Mouse (Mus musculus) testis, postnatal 10 days (tissue): Measurements from ENCODE around the gene Zbtb25.

Experiments used
- DNase-seq: peaks from one replicate; pipeline ENCODE4 v3.0.0; 2021; ENCODE audit warnings: low spot score

The Zbtb25 gene

GRCm38 (mm10) chr12:76336111-76336965, 33.1 kb downstream of the Zbtb25 start:
- no peak for DNase-seq

- DNase-seq = no peak
These were observed 33.8 kb downstream of the Zbtb25 start for GRCm38 (mm10) chr12:76335641-76336040.

GRCm38 (mm10) chr12:76333688-76334087, 35.7 kb downstream of the Zbtb25 start:
- DNase-seq = no peak

GRCm38 (mm10) chr12:76328567-76329354, 40.6 kb downstream of the Zbtb25 start:
- no peak for DNase-seq

DNA sequence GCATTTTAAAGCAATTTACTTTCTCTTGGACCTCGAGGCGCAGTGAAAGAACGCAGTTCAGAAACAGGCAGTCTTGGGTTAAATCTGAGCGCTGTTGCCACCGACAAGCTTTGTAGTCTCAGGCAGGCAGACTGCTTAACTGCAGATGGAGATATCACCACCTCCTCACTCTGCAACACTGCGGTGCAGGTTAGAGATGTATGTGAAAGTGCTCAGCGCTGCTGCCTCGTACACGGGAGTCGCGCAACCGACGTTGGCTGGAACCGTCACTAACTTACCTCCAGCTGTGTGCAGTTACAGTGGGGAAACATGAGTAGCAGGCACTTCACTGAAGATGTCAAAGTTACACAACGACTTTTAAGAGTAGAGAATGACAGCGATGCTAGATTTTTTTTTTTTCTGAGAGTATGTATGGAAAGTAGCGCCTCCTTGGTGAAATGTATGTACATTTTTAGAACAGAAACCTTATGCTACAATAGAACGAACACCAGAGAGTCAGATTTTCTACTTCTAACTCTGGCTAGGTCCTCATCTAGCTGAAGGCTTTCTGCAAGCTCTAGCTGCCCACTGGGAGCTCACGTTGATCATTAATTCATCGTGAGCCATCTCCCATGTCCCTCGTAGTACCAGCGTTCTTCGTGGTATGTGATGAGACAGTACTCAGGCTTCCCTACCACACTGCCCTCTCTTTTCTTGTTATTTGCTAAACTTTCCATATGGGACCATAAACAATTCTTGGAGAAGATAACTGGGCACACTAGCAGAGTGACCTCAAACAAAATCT, 42.8 kb downstream of the Zbtb25 start:
- no peak for DNase-seq

DNA sequence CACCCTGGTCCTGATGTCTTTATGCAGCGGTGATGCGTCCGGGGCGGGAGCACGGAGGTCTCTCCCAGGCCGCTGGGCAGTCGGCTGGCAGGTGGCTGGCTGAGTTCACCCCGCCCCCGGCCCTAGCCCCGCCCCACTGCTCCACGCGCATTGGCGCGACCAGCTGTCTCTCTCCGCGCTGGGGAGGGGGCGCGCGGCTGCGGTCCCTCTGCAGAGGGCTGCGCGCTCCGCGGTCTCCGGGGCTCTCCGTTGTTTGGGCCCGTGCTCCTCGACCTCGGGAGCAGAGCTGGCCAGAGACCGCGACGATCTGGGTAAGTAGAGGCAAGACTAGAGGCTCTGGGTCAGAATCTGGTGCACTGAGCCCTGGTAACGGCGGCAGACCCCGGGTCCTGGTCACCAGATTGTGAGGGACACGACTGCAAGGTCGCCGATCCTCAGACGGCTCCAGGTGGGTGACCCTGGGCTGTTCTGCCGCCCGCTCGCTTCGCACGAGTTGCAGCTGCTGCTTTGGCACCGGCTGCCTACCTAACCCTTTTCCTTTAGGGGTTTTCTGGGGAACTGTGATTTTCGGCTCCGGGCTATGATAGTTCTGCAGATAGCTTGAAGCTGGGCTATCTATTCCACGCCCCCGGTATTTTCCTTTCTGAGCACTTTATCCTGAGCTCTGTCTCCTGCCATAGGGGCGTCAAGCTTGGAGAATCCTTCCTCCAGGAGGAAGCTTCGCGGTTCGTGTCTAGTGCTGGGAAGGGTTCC, 44.5 kb downstream of the Zbtb25 start, which contains the start of gene Akap5:
Gene Akap5, plus strand, starts transcription at position 213 of the 753 bp plus-strand sequence.
- DNase-seq = peak; percentile 81

DNA sequence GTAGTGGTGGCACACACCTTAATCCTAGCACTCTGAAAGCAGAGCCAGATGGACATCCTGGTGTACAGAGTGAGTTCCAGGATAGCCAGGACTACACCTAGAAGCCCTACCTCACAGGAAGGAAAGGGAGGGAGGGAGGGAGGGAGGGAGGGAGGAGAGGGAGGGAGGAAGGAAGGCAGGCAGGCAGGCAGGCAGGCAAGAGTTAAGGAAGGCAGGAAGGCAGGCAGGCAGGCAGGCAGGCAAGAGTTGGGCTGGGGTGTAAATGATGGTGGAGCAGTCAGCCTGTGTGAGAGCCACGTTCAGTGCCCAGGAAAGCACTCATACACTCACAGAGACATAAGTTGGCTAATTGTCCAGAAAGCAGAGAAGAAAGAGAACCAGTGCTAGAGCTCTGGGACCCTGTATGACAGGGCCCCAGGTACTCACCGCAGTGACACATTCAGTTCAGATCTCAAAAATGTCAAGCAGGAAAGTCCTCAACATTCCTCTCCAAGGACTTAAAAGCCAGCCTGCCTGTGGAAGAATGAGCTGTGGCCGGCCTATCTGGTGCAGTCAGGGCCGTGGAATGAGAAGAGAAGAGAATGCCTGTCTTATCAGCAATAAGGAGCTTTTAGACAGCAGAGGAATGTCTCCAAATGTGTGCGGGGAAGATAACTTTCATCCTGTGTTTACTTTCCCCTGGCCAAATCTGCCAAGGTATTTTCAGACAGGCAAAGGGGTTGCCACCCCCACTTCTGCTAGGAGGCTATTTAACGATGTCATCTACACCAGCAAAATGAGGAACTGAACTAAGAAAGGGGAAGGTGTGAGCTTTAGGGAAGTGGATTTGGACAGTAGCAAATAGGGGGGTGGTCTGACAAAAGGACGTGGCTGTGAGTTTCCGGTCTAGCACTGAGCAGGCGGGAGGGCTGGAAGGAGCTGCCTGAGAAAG, 50.9 kb downstream of the Zbtb25 start:
- no peak for DNase-seq

DNA sequence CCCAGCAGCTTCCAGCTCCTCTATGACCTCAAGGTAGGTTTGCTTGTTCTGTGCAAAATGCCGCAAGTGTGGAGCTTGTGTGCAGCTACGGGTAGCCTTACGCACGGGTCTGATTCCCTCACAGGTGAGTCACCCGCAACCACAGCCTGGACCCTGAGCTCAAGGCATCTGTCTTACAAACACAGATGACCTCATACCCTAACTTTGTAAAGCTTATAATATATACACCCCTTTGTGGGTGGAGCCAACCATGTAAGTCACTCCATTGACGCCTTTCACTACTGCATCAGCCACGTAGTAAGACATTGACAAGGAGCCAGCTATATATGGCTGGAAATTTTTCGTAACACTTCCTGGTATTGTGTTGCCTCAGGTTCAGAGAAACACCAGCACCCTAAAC, 57.5 kb downstream of the Zbtb25 start:
- no peak for DNase-seq

GRCm38 (mm10) chr12:76311227-76311626, 58.2 kb downstream of the Zbtb25 start:
- no peak for DNase-seq

DNA sequence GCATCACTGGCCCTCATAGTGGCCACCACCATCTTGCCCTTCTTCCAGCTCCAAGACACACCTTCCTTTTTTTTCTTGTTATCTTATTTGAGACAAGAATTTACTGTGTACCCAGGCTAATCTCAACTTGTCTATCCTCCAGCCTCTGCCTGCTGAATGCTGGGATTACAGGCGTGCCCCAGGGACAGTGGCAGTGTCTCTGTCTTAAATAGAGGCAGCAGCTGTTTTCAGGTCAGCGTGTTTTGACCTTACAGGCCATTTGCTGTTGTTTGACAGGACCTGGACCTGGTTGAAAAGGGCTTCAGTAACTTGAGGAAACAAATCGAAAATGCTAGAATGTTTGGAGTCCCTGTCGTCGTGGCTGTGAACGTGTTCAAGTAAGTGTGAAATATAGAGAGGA, 58.8 kb downstream of the Zbtb25 start:
- DNase-seq = no peak

DNA sequence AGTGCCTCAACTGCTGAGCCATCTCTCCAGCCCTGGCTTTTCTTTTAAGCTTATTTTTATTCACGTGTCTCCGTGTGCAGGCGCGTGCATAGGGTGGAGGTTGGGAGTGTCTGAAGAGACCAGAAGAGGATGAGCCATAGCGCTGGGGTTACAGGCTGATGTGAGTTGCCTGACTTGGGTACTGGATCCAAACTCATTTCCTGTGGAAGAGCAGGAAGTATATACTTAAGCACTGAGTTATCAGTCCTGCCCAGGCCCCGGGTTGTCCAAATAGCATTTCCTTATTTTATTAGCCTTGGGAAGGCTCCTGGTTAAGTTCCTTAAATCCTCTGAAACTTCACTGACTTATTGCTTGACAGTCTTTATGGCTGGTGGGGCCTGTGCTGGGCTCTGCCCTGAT, 59.4 kb downstream of the Zbtb25 start:
- no peak for DNase-seq

DNA sequence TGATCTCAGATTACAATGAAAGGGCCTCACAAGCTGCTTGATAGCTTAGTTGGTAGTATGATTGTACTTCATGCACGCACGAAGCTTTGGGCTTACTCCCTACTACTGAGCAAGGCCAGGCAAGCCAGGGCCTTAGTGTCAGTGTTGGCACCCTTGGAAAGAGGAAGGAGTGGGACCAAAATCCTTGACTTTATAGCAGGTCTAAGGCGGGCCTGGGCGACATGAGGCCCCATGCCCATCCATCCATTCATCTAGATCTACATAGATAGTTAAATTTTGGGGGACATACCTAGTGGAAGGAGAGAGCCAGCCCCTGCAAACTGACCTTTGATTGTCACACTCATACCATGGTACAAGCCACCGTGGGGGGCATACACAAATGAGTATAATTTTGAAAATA, 61.0 kb downstream of the Zbtb25 start:
- no peak for DNase-seq

- no peak for DNase-seq
These were observed 61.4 kb downstream of the Zbtb25 start for GRCm38 (mm10) chr12:76307964-76308363.

GRCm38 (mm10) chr12:76306852-76307561, 62.4 kb downstream of the Zbtb25 start:
- no peak for DNase-seq

- DNase-seq = no peak
These were observed 64.3 kb downstream of the Zbtb25 start for GRCm38 (mm10) chr12:76305107-76305506.

GRCm38 (mm10) chr12:76304199-76304598, 65.2 kb downstream of the Zbtb25 start:
- no peak for DNase-seq

GRCm38 (mm10) chr12:76303474-76303873, 65.9 kb downstream of the Zbtb25 start:
- DNase-seq = no peak

GRCm38 (mm10) chr12:76300367-76300766, 69.0 kb downstream of the Zbtb25 start:
- DNase-seq = no peak

DNA sequence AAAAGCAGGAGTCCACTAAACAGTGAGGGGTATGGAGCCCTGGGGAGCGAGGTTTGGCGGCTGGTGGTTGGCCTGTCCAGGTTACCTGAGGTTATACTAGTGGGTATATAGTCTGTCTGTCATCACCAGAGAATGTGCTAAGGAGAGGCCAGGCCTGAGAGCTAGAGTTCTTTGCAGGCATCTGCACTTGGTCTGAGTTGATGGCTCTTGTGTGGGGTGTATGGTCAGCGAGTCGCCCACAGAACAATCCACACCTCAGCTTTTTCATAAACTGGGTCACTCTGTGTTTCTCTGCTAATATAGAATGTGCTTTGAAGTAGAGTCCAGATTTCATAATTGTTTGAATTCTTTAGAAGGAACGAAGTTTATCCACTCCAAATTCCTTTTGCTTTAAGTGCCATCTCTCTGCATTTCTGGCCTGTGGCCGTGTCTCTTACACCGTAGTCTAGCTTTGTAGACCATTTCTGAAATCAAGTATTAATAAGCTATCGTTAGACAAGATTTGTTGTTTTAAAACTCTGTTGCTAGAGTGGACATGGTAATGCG, 70.0 kb downstream of the Zbtb25 start:
- no peak for DNase-seq

DNA sequence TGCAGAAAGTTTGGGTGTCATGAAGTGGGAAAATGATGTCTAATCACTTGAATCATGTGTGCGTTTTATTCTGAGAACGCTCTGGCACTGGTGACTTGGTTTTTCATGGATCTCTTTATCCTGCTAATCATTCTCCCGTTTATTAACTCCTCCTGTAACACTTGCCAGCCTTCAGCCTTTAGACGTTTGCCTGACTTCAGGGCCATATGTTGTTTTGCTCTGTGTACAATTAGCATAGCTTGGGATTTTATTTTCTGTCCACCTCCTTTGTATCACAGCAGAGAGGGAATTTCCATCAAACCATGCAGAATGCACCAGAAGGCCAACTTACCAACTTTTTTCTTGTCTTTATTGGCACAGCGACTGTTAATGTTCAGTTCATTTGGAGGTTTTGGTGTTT, 71.6 kb downstream of the Zbtb25 start:
- DNase-seq = no peak
